In genomic region chr16:95586311-95586602, GRCm38 (mm10) we compare ENCODE assay signal across 9 mouse cellular contexts. TPM values are rescaled to one million over a fixed set of nuclear protein-coding genes. Genes with fewer than 3 reads are reported as not detected.
DNase-seq lines count a peak whose midpoint lies in the region; ATAC-seq and TF ChIP-seq lines count a peak whose summit lies in the region.
"Had no signal": no experiment of that assay in that cellular context is flagged by ENCODE, and none has a peak within 500 bp of the region (broad histone marks: within the 10 kb centered on the region; RNA-seq: fewer than 3 reads in every experiment).

Gene Erg, minus strand, starts transcription at chr16:95586593.

- no peak for ATAC-seq in embryonic facial prominence, embryonic 14.5 days (ENCODE audit: low read depth)
- ATAC-seq in hindbrain, embryonic 11.5 days (ENCODE audit: low FRiP score), result no peak
- ATAC-seq in midbrain, embryonic 14.5 days (ENCODE audit: low FRiP score, low TSS enrichment), result no peak

- no peaks in the 10 kb centered on the region for H3K4me1 ChIP-seq in kidney, adult 2 months (ENCODE audit: control insufficient read depth, insufficient read depth, low read length)
- H3K4me1 ChIP-seq in embryonic facial prominence, embryonic 14.5 days (ENCODE audit: control insufficient read depth, insufficient read depth, low read length), result peaks cover 2% of the 10 kb centered on the region; the same call in 1 of the 2 replicates
- no peaks in the 10 kb centered on the region; the same call in 1 of the 2 replicates for H3K4me1 ChIP-seq in hindbrain, embryonic 11.5 days (replicated peaks; ENCODE audit: control insufficient read depth, insufficient read depth, low read length)
- H3K4me1 ChIP-seq in midbrain, embryonic 14.5 days (ENCODE audit: control insufficient read depth, insufficient read depth, low read length), result peaks cover 7% of the 10 kb centered on the region

- peak within 1 kb of the TSS; percentile 82 for H3K4me2 ChIP-seq in embryonic facial prominence, embryonic 14.5 days (ENCODE audit: low read depth, low read length)
- H3K4me2 ChIP-seq in hindbrain, embryonic 11.5 days (replicated peaks; ENCODE audit: low read depth, low read length), result peak within 1 kb of the TSS; percentile 94
- H3K4me2 ChIP-seq in midbrain, embryonic 14.5 days (ENCODE audit: low read length), result peak within 1 kb of the TSS; percentile 87

- TF ChIP-seq CTCF in kidney, adult 2 months (conservative IDR thresholded peaks at IDR 0.05; ENCODE audit: insufficient read depth, insufficient read length, low read depth, low read length), result no peak

- H3K9ac ChIP-seq in embryonic facial prominence, embryonic 14.5 days (ENCODE audit: low read depth, low read length), result peak within 1 kb of the TSS; percentile 72
- peak within 1 kb of the TSS; percentile 44 for H3K9ac ChIP-seq in hindbrain, embryonic 11.5 days (ENCODE audit: low read depth, low read length)
- peak within 1 kb of the TSS; percentile 45; the same call in 1 of the 2 replicates for H3K9ac ChIP-seq in midbrain, embryonic 14.5 days (replicated peaks; ENCODE audit: low read length)

- no peaks in the 10 kb centered on the region for H3K36me3 ChIP-seq in kidney, adult 2 months (ENCODE audit: control insufficient read depth, insufficient read depth, low read length)
- H3K36me3 ChIP-seq in embryonic facial prominence, embryonic 14.5 days (ENCODE audit: control insufficient read depth, insufficient read depth, low read length), result no peaks in the 10 kb centered on the region
- no peaks in the 10 kb centered on the region for H3K36me3 ChIP-seq in hindbrain, embryonic 11.5 days (ENCODE audit: control insufficient read depth, insufficient read depth, low read length)
- H3K36me3 ChIP-seq in midbrain, embryonic 14.5 days (ENCODE audit: control insufficient read depth, insufficient read depth, low read length), result no peaks in the 10 kb centered on the region

- H3K27me3 ChIP-seq in kidney, adult 2 months (replicated peaks; ENCODE audit: control insufficient read depth, insufficient read depth, low read length), result 0 out of 2 replicates have a peak, but pooled peaks cover 2% of the 10 kb centered on the region
- peaks cover 36% of the 10 kb centered on the region for H3K27me3 ChIP-seq in embryonic facial prominence, embryonic 14.5 days (replicated peaks; ENCODE audit: control insufficient read depth, insufficient read depth, low read length)
- H3K27me3 ChIP-seq in hindbrain, embryonic 11.5 days (ENCODE audit: control insufficient read depth, insufficient read depth, low read length), result peaks cover 20% of the 10 kb centered on the region
- H3K27me3 ChIP-seq in midbrain, embryonic 14.5 days (ENCODE audit: control insufficient read depth, insufficient read depth, low read length), result peaks cover 18% of the 10 kb centered on the region

- TF ChIP-seq POLR2A in kidney, adult 2 months (IDR thresholded peaks at IDR 0.05; ENCODE audit: low read depth, low read length), result no peak

- no peak for DNase-seq in kidney, adult 2 months
- DNase-seq in kidney, postnatal 25 days, result no peak
- DNase-seq in embryonic facial prominence, embryonic 14.5 days (ENCODE audit: low spot score), result no peak
- DNase-seq in hindbrain, embryonic 11.5 days (ENCODE audit: low spot score), result peak; percentile 48
- no peak for DNase-seq in midbrain, embryonic 14.5 days
- no peak for DNase-seq in layer of hippocampus, adult 11-12 months (ENCODE audit: low spot score)
- DNase-seq in ovary, postnatal 14 days (ENCODE audit: low spot score), result no peak
- DNase-seq in ovary, adult 18-20 months (ENCODE audit: low spot score), result no peak

- H3K4me3 ChIP-seq in kidney, adult 2 months (ENCODE audit: insufficient read depth, low read depth, low read length), result peak within 1 kb of the TSS; percentile 1; the same call in 1 of the 2 replicates
- peak within 1 kb of the TSS; percentile 50 for H3K4me3 ChIP-seq in embryonic facial prominence, embryonic 14.5 days (ENCODE audit: low read depth, low read length)
- H3K4me3 ChIP-seq in hindbrain, embryonic 11.5 days (ENCODE audit: low read depth, low read length), result peak within 1 kb of the TSS; percentile 48
- H3K4me3 ChIP-seq in midbrain, embryonic 14.5 days (replicated peaks; ENCODE audit: low read depth, low read length), result peak within 1 kb of the TSS; percentile 32

- no peaks in the 10 kb centered on the region for H3K9me3 ChIP-seq in embryonic facial prominence, embryonic 14.5 days (ENCODE audit: control insufficient read depth, low read length)
- no peaks in the 10 kb centered on the region for H3K9me3 ChIP-seq in hindbrain, embryonic 11.5 days (ENCODE audit: control insufficient read depth, low read length)
- 0 out of 2 replicates have a peak, but pooled peaks cover 4% of the 10 kb centered on the region for H3K9me3 ChIP-seq in midbrain, embryonic 14.5 days (ENCODE audit: control insufficient read depth, low read length)

- no peak within 1 kb of the TSS for H3K27ac ChIP-seq in kidney, adult 2 months (ENCODE audit: insufficient read depth, low read depth, low read length)
- H3K27ac ChIP-seq in embryonic facial prominence, embryonic 14.5 days (replicated peaks; ENCODE audit: low read depth, low read length), result peak within 1 kb of the TSS; percentile 84
- H3K27ac ChIP-seq in hindbrain, embryonic 11.5 days (ENCODE audit: low read depth, low read length), result no peak within 1 kb of the TSS
- no peak within 1 kb of the TSS for H3K27ac ChIP-seq in midbrain, embryonic 14.5 days (replicated peaks; ENCODE audit: low read depth, low read length)
- H3K27ac ChIP-seq: macrophage had no signal

- 6% methylated on average over 5 of the region's 5 CpGs for WGBS in kidney, adult 2 months
- WGBS in embryonic facial prominence, embryonic 14.5 days, result 2% methylated on average over 5 of the region's 5 CpGs
- WGBS in hindbrain, embryonic 11.5 days, result 5% methylated on average over 5 of the region's 5 CpGs
- 6% methylated on average over 5 of the region's 5 CpGs for WGBS in midbrain, embryonic 14.5 days

RNA-seq across cellular contexts. Expression of gene Erg, which starts in this region (rescaled TPM):
- 15.3 and 20.0 TPM in 2 replicates for polyA plus RNA-seq in kidney, adult 2 months (2012; rRNA removed)
- 8.4 and 9.1 TPM in 2 replicates for polyA plus RNA-seq in embryonic facial prominence, embryonic 14.5 days (2014; fragmentation: Nextera tagmentation; extraction: Ambion mirVana)
- 3.0 and 3.4 TPM in 2 replicates for polyA plus RNA-seq in hindbrain, embryonic 11.5 days (2014; fragmentation: Nextera tagmentation; extraction: Ambion mirVana)
- 0.40 and 1.3 TPM in 2 replicates for polyA plus RNA-seq in midbrain, embryonic 14.5 days (2014; fragmentation: Nextera tagmentation; extraction: Ambion mirVana)
